Mouse (Mus musculus) brain, embryonic 14.5 days (tissue): ENCODE measurements at regions not wholly inside any gene's neighbourhood (a gene's known extent, or its start where the extent isn't known, plus 50 kb on each side); places are given as distances from the start of the nearest gene placed in this dataset.

Experiments used
- CTCF ChIP-seq: fragments of 200-500 bp; IDR thresholded peaks from 2 replicates; pipeline ENCODE4 v1.5.1; 2012; ENCODE audit warnings: inconsistent platforms, mild to moderate bottlenecking, moderate library complexity, borderline replicate concordance; ENCODE audit not compliant: insufficient read depth, insufficient read length; ENCODE audit errors: extremely low read depth
- POLR2A ChIP-seq: fragments of 200-500 bp; IDR thresholded peaks from 2 replicates; pipeline ENCODE4 v1.6.1; 2012; ENCODE audit warnings: mild to moderate bottlenecking, inconsistent platforms, borderline replicate concordance; ENCODE audit not compliant: poor library complexity, insufficient read depth, insufficient read length, severe bottlenecking; ENCODE audit errors: extremely low read depth

DNA sequence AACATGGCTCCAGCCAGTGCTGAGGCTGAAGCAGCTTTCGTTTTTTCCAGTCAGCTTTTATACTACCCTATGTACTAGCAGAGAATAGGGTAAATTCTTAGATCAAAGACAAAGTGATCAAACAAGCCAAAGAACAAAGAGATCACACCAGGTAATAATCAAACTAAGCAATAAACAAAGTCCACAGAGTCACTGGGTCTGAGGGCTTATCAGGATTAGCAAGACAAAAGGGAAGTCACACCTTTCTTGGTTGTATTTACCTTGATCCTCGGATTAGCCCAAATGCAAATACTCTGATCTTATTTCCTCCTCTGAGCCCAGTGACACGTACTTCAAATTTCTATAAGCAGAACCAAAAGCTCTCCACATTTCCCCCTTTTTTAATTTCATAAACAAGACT is 579.4 kb upstream of the Steap1 start:
- no peak for TF ChIP-seq POLR2A
- no peak for TF ChIP-seq CTCF
